Mouse (Mus musculus) adipocyte (in vitro differentiated cells): ENCODE measurements around the gene Phldb3.
A peak's percentile ranks its signal among the peaks of the same experiment; 100 is the strongest.

Experiments used
- DNase-seq: peaks from one replicate; pipeline ENCODE4 v3.0.0-alpha.2; 2016; ENCODE audit warnings: low spot score

Gene Phldb3

DNA sequence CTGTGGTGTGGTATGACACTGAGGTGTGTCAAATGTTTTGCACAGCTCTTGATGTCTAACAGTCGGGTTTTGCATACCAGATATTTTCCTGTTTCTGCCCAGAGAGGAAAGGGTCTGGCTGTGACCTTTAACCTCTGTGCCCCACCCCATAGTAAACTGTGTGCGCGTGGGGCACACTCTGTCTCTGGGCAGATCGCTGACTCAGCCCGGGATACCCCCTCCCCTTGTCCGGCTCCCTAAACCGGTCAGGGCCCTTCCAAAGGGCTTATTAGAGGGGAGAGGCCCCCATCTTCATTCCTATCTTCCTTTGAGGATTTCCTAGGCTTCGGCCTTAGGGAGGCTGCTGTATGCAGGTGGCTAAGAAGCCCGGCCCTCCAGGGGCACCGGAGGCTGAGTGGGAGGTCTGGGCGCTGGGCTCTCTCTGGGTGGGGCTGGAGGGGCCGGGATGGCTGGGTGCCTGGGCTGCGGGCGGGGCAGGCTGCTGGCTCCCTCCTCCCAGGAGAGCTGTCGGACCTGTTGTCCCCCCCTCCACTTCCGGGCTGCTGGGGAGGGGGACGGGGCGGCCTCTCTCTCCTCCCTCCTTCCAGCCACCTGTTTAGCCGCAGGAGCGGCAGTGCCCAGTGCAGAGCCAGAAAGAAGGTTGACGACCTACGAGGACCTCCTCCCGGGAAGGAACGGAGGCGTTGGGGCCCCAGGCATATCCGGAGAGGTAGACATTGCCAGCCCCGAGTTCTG lies at the start of gene Phldb3:
Phldb3 (plus strand) TSS at position 620 of the 735 bp plus-strand sequence.
- DNase-seq: no peak

DNA sequence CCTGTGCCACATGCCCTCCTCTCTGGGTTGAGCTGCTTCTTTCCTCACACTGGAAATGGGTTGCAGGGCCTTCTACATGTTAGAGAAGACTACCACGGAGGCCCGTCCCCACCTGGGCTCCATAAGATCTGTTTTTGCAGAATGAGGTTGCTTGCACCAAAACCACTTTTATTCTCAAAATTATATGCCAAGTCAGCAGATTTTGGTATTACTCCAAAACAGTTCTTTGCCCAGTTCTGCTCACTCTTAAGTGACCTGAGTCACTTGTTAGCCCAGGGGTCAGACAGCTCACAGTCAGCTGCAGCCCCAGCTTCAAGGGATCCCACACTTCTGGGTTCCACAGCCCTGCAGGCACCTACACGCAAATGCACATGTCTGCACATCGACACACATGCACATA lies 49.1 kb upstream of the Phldb3 start:
- no peak for DNase-seq

DNA sequence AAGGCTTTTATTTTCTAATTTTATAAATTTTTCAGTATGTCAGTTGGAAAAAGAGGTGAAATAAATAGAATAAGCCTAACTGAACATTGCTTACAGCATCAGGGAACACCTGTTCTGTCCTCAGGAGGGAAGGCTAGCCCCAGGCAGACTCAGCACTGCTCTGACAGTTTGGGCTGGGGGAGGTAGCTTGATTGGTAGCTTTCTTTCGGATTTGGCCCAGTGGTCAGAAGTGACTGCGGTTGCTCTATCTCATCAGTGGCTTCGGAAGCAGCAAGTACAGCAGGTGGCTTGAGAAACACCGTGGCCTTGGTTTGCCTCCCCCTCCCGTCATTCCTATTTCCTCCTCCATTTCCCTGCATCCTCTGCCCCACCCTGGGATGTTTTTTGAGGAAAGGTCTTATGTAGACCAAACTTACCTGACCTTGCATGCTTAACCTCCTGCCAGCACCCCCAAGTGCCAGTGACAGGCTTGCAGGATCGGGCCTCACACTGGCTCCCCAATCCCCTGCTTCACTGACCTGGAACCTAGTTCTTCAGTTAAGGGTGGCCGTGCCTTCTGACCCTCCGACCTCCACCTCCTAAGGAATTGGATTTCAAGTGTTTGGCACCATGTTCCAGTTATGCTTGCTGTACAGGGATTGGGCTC lies 47.2 kb upstream of the Phldb3 start:
- DNase-seq: no peak

DNA sequence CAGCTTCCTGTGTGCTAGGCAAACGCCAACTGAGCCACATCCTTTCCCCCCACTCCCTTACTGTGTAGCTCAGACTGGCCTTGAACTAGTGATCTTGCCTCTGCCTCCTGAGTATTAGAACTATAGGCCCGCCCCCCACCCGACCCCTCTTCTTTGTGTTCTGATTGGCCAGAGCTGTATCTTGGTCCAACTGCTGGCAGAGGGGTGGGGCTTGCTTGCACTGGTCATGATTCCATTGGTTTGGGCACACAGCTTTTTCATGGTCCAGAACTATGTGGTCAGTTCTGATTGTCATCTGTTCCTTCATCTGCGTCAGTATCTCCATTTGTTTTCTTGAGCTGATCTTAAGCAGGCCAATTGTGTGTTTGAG lies 46.7 kb upstream of the Phldb3 start:
- no peak for DNase-seq

DNA sequence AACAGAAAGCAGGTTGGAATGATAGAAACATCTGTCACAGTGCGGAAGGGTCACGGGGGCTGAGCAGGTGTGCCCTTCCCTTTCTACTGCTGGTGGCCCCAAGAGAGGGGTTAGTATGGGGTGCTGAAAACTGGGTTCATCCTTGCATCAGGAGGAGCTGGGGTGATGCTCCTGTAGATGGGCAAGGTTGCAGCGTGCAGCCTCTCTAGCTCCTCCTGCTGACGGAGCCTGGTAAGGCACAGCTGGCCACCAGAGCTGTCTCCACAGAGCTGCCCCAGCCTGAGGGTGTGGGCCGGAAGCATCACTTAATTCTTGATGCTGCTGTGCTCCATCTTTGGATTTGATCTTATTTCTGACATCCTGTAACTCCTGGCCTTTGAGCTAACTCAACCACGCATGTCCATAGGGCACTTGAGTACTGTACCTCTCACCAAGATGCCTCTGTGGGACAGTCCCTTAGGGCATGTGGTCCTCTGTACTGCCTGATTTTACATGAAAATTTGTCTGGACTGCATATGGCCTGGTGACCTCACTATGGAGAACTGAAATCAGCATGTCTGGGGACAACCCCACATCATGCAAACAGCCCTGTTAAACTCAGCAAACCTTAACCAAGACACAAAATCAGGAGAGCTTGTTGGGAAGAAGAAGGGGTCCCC lies 45.8 kb upstream of the Phldb3 start:
- DNase-seq: peak; percentile 51

DNA sequence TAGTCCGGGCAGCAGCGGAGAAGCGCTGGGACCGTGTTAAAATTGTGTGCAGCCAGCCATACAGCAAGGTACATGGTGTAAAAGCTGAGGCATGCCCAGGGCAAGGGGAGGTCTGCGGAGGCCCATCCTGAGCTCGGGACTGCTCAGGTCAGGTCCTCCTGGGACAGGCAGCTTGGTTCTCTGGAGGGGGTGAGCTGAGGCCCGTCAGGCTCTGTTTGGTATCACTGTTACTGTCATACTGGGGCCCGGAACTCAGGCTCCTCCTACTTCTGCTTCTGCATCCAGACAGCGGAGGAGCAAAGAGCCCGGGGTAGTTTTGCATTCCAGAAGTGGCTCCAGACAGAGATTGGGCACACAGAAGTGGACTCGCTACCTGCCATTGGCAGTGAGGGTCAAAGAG lies 44.9 kb upstream of the Phldb3 start:
- no peak for DNase-seq

DNA sequence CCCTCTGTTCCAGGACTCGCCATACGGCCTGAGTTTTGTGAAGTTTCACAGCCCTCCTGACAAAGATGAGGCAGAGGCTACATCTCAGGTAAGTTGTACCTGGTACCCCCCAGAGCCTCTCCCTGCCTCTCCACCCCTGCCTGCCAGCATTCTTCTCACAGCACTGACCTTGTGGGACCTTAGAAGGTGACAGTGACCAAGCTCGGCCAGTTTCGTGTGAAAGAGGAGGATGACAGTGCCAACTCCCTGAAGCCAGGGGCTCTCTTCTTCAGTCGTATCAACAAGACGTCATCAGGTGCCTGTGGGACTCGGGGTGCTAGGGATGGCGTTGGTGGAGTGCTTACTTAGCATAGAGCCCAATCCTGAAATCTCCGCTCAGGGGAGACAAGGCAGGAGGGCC lies 44.4 kb upstream of the Phldb3 start:
- no peak for DNase-seq

DNA sequence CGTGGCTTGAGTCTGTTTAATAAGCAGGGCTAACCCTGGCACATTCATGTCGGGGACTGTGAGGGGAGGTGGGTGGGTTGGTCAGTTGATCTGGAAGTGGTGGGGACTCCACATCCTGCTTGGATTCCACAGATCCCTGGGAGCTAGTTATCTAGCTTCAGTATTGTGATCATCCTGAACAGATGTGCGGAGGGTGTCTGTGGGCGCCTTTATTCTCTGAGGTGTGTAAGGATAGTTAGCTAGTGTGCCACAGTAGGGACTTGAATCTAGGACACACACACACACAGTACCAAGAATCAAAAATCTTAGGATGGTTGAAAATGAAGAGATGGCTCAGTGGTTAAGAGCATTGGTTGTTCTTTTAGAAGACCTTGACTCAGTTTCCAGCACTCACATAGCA lies 42.1 kb upstream of the Phldb3 start:
- DNase-seq: no peak

DNA sequence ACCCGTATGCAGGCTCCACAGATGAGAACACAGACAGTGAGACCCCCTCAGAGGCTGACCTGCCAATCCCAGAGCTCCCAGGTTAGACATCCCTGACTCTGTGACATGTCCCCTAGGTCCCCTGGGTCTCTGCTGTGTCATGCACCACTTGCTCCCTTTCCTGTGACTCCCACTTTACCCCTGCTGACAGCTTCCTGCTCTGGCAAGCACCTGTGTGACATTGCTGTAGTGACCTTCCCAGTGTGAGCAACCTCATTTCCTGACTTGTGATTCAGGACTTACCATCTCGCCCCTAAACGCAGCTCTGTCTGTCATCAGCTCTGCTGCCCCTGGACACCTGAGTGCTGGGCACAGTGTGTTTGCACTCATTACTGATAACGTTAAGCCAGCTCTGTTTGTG lies 39.5 kb upstream of the Phldb3 start:
- DNase-seq: no peak

DNA sequence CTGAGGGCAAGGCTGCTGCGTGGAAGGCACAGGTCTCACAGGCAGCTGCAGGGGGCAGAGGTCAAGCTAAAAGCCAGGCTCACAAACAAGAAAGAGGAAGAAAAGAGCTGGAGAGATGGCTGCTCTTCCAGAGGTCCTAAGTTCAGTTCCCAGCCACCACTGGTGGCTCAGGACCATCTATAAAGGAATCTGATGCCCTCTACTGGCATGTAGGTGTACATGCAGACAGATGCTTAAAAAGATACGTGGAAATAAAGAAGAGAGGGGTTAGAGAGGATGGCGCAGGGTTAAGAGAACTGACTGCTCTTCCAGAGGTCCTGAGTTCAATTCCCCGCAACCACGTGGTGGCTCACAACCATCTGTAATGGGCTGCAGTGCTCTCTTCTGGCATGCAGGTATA lies 38.1 kb upstream of the Phldb3 start:
- no peak for DNase-seq

DNA sequence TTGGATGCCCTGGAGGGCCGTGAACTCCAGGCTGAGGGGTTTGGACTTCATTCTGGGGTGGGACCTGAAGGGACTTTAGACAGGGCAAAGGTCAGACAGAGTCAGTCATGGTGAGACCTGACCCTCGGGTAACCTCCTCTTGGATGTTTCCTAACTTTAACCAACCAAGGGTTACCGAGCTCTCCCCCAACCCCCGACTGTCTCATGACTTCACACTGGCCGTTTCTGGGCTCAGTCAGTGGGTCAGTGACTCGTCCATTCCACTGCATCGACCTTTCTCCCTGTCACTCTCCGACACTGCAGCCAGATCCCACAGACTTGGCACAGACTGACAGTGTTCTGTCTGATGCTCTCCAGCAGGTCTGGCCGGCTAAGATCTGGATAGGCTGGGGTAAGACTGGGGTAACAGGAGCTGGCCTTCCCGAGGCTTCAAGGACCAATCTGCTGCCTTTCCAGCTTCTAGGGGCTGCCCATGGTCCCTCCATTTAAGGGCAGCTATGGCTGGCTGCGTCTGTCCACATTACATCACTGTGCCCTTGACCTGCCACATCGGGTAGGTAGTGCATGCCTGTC lies 36.3 kb upstream of the Phldb3 start:
- peak; percentile 55 for DNase-seq

DNA sequence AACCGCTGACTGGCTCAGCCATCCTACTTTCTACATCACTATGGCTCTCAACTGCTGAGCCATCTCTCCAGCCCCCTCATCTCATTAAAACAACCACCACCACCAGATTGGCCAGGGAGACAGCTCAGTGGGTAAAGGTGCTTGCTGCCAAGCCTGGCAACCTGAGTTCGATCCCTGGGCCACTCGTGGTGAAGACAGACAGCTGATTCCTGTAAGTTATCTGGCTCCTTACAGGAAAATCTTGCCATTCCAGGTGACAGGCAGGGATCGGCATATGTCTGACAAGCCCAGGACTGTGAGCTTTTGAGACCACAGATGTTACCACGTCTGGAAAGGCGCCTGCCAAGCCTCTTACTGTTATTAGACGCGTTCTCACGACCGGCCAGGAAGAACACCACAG lies 32.8 kb upstream of the Phldb3 start:
- no peak for DNase-seq

DNA sequence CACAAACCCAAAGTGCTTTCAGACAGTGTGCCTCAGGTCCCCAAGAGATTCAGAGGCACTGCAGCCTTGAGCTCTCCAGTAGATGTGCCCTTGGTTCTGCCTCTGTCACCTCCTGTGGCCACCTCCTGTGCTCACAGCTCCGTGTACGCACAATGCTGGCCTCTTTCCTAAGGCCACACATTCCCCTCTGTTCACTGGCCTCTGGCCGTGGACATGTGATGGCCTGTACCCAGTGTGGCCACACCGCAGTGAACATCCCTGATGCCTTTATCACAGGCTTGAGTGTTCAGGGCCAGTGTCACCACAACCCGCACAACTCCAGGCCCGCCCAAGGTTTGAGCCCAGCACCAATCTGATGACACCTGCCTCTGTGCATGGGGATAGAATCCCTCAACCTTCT lies 25.7 kb upstream of the Phldb3 start:
- DNase-seq: no peak

DNA sequence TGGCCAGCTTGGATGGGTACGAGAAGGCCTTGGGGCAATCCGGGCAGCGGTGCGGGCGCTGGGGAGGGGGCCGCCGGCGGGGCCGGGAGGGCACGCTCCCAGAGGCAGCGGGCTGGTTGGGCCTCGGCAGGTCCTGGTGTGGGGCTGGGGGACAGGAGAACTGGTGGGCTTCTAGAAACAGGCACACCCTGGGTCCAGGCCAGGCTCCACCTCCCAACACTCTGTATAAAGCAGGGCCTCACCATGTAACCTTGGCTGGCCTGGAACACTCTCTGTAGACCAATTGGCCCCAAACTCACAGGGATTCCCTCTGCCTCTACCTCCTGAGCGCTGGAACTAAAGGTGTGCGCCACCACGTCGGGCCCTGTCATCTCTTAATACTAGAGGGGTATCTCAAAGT lies 24.6 kb upstream of the Phldb3 start:
- DNase-seq: no peak

DNA sequence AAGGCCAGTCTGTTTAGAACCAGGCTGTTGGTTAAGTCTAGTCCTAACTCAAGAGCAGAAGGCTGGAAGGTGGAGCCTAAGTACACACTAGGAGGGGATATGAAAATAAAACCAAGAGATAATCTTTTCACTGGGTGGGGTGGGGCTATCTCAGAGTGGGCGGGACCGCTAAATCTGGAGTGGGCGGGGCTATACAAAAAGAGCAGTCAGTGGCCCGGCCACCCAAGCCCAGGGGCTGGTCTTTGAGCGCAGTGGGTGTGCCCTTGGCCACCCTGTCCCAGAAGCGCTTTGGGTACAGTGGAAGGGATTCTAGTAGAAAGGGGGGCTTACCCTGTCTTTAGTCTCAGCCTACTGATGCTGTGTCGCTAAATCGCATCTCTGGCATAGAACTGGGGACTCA lies 23.7 kb upstream of the Phldb3 start:
- no peak for DNase-seq

DNA sequence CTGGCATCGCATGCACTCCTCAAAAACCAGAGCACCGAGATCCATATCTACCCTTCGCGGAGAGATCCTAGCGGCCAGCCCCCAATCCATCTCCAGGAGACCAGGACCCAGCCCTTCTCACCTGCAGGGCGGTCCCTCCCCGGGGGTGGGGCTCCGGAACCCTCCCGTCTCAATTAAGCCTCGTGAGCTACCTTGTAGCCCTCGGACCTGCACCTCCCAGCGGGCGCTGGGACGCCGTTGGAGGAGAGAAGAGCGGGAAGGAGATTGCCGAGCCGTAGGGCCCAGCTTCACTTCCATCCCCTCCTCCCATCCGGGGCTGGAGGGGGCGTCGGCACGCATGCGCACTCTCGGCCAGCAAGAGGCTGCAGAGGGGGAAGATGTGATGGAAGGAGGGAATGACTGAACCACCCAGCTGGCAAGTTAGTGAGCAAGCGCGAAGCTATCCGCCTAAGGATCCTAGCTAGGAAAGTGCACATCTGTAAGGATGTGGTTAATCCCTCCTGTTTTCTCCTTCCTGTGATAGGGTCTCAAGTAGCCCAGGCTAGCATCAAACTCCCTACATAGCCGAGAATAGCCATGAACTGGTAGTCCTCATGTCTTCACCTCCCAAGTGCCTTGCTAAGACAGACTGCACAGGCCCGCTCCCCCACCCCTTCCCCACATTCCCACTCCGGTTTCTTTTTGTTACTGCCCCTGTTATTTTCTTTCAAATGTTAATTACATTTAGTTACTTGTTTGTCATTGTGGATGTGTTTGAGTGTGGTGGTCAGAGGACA lies 23.0 kb upstream of the Phldb3 start, which contains the start of the genes Ethe1 and Zfp575:
Ethe1 (plus strand) TSS at position 214 of the 776 bp plus-strand sequence.
Zfp575 (minus strand) TSS at position 312 of the 776 bp plus-strand sequence.
- no peak for DNase-seq

DNA sequence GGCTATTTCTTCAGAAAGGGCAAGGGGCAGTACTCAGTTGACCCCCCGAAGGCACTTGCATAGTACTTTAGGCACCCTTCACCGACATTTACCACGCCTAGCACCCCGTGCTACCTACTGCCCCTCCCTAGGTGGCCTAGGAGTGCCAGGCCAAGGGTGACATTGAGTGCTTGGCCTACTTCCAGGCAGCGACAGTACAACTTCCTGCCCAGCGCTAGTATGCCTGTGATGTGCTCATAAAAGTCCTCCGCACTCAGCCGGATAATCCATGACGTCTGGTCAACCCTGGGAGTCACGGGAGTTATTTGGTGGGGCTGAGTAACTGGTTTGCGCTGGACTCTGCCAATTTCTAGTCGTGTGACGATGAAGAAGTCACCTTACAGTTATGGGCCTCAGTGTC lies 22.2 kb upstream of the Phldb3 start:
- no peak for DNase-seq

DNA sequence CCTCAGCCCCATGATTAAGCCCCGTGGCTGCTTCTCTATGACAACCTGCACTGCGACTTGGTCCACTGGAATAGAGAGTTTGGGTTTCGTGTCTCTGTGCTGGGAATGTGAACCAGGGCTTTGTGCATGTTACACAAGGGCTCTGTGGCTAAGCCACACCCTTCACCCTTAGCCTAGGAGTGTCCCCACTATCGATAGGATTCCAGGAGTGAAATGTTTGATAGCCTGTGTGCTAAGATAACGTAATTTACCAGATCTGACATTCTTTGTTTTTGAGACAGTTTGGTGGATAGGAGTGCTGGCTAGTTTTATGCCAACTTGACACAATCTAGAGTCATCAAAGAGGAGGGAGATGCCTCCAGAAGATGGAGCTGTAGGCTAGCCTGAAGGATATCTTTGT lies 18.8 kb upstream of the Phldb3 start:
- DNase-seq: no peak

DNA sequence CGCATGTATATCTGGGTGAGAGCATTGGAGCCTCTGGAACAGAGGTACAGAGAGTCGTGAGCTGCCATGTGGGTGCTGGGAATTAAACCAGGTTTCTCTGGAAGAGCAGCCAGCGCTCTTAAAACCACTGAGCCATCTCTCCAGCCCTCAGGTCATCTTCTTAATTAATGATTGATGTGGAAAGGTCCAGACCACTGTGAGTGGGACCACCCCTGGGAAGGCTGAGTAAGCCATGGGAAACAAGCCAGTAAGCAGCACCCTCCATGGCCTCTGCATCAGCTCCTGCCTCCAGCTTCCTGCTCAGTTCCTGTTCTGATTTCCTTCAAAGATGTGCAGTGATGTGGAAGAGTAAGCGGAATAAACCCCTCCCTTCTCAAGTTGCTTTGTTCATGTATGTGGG lies 18.4 kb upstream of the Phldb3 start:
- DNase-seq: no peak

DNA sequence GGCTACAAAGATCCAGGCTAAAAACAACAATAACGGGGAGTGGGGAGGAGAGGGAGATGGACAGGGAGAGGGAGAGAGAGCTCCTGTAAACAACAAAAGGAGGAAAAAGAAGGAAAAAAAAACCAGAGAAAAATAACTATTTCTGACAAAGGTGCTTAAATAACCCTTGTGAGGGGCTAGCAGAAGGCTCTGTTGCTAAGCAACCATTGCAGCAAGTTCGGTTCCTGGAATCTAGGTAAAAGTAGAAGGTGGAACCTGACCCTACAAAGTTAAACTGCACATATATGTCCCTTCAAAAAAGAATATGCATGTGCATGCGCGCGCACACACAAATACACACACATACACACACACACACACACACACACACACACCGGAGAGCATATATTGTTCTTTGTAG lies 17.8 kb upstream of the Phldb3 start:
- no peak for DNase-seq

DNA sequence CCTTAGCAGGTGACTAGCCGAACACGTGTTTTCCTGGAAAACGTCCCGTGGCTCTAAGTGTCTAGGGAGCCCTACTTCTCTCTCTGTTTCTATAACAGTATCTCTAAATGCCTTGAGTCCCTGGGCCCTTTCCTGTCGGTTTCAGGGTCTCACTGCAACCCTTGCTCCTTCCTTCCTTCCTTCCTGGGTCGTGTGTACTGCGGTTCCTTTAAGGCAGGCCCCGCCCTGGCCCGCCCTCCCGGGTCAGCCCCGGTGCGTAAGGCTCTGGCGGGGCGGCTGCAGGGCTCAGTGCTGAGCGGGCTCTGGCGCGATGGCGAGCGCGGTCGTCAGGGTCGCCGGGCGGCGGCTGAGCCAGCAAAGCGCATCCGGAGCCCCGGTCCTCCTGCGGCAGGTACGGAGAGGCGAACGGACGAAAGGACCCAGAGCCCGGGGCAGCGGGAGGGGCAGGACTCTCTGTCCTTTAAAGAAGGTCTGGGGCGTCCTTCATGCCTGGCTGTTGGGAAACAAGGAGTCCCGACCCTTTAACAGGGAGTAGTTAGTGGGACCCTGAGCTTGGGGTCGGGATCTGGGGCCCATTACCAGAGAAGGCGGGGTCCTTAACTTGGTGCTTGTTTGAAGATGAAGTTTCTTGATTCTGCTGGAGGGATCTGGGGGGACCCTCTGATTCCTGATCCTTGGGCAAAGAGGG lies 16.8 kb upstream of the Phldb3 start:
- DNase-seq: peak; percentile 20
